Mouse (Mus musculus): ENCODE results near the gene Sipa1l2.

Gene Sipa1l2

DNA sequence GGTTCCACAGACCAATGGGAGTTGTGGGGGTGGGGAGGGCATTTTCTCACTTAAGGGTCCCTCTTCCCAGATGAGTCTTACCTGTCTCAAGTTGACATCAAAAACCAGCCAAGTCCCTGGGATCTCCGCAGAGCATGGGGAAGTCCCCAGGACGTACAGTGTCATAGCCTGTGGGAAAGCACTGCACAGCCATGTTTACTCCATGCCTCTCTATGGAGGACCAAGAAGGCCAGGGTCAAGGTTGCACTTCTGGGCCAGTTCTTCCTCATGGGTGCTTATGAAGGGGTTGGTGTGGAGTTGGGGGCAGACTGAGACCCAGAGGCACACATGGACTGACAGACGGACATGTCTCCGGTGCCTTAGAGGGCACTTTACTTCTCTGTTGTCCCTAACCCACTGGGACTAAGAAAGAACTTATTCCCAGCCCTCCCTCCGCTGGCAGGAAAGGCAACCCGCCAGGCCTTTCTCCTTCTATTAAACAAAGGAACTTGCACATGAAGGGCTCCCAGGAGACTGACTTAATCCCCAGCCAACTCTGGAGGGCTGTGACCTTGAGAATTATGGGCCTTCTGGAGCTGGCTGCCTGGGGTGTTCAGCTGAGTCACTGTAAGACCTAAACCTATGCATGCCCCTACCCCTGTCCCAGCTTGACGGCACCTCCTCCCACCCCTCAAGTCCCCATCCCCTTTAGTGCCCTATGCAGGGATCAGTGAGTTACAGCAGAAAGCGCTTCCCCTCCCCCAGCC, 199.9 kb downstream of the Sipa1l2 start:
- DNase-seq (ENCODE audit: low spot score in 2 of 2) = no peak

DNA sequence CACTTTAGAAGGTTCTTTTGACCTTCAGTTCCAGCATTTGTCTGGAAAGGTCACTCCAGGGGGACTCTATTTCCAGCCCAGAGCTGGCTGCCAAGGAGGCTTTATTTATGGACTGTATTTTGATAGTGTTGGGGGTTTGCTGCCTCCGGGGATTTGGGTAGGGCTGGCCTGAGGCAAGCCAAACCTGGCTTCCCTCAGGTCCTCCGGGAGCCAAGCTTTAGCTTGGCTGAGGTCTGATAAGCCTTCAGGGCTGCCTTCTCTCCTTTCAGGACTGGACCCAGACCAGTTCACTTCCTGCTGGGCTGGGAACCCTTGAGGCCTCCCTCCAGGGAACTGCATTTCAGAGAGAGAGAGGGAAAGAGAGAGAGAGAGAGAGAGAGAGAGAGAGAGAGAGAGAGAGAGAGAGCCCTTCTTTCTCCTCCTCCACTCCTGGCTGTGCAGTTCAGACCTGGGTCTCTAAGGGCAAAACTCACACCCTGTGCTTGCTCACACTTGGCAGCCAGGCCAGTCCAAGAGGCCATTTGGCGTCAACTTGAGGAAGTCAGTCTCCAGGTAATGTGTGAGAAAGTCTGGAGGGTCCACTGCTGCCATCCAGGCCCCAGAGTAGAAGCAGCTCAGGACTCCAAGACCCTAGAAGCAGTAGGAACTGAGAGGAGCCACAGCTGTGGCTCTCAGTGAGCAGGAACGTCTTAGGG, 201.1 kb downstream of the Sipa1l2 start:
- DNase-seq (ENCODE audit: low spot score in 2 of 2) = no peak

Measured in spleen, postnatal 4 days (tissue).